Mouse (Mus musculus) lung, postnatal 0 days (tissue): ENCODE data around the gene Smad5.

ENCODE experiments used
- CTCF ChIP-seq: IDR thresholded peaks from 2 replicates; pipeline ENCODE4 v1.5.1; 2016; ENCODE audit warnings: antibody characterized with exemption, mild to moderate bottlenecking
- EP300 ChIP-seq: IDR thresholded peaks from 2 replicates; pipeline ENCODE4 v1.6.1; 2016; ENCODE audit warnings: antibody characterized with exemption, mild to moderate bottlenecking, control low read depth

GRCm38 (mm10) chr13:56741691-56742090 lies 38.9 kb downstream of the Smad5 start:
- no peak for TF ChIP-seq CTCF
- no peak for TF ChIP-seq EP300
